In the genomic region with DNA sequence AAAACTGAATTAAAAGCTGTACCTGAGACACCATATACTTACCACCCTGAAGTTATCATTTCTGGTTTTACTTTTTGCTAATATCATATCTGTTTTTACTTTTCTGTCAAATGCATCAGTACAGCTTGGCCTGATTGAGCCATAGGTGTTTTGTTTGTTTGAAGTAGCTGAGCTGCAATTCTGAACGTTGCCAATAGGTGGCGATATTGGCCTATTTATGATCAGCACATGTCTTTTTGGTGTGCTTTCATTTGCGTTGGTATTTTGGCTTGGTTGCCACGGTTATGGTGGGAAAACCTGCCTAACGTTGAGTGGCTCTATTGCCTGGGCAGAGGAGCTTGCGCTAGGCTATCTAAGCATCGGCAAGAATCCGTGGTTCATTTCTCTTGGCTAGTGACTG, we compare ENCODE assay signal across 8 mouse cellular contexts. TPM values are rescaled to one million over a fixed set of nuclear protein-coding genes. Genes with fewer than 3 reads are reported as not detected.
A peak's percentile ranks its signal among the peaks of the same experiment; 100 is the strongest.
DNase-seq lines count a peak whose midpoint lies in the region; ATAC-seq and TF ChIP-seq lines count a peak whose summit lies in the region.

No protein-coding gene starts in this region.

- peak; percentile 81 to 82 for DNase-seq in B cell, adult 2 months
- DNase-seq in WW6 (ENCODE audit: low read depth, low spot score), result peak; percentile 63
- DNase-seq in gonadal fat pad, adult 2 months (ENCODE audit: low read depth), result peak; percentile 37
- peak; percentile 76 for DNase-seq in liver, adult 2 months (ENCODE audit: extremely low read depth, low read depth, low spot score)
- DNase-seq in telencephalon, adult 2 months (ENCODE audit: low read depth, low spot score), result peak; percentile 72

- no peak overlapping the region for H3K4me3 ChIP-seq in kidney, embryonic 16.5 days (ENCODE audit: low read length)
- no peak overlapping the region for H3K4me3 ChIP-seq in liver, adult 2 months (ENCODE audit: insufficient read depth, low read depth, low read length)
- H3K4me3 ChIP-seq in myocyte, result no peak overlapping the region

- peak; percentile 90 for ATAC-seq in common myeloid progenitor, adult 5-6 weeks (replicated peaks; ENCODE audit: low read depth, poor library complexity, severe bottlenecking)
- peak; percentile 15; the same call in 1 of the 2 replicates for ATAC-seq in kidney, embryonic 16.5 days (ENCODE audit: low FRiP score, low TSS enrichment)

- H3K27ac ChIP-seq in kidney, embryonic 16.5 days (ENCODE audit: low read length), result no peak overlapping the region
- H3K27ac ChIP-seq in liver, adult 2 months (replicated peaks; ENCODE audit: insufficient read depth, low read depth, low read length), result no peak overlapping the region

- no peaks in the 10 kb centered on the region for H3K79me2 ChIP-seq in liver, adult 2 months (ENCODE audit: control insufficient read depth, insufficient read depth, low read length)
- H3K79me2 ChIP-seq in myocyte (ENCODE audit: control insufficient read depth, insufficient read depth), result no peaks in the 10 kb centered on the region

- 9% methylated on average over 8 of the region's 8 CpGs for WGBS in kidney, embryonic 16.5 days
- WGBS in liver, adult 2 months, result 11% methylated on average over 8 of the region's 8 CpGs

- no peaks in the 10 kb centered on the region for H3K36me3 ChIP-seq in kidney, embryonic 16.5 days (ENCODE audit: insufficient read depth, low read length)
- H3K36me3 ChIP-seq in liver, adult 2 months (ENCODE audit: control insufficient read depth, insufficient read depth, low read length), result no peaks in the 10 kb centered on the region
- H3K36me3 ChIP-seq in myocyte (ENCODE audit: control insufficient read depth, insufficient read depth), result no peaks in the 10 kb centered on the region

- TF ChIP-seq POLR2A in liver, adult 2 months (IDR thresholded peaks at IDR 0.05; ENCODE audit: extremely low read depth, insufficient read depth, low read length), result no peak
- no peak for TF ChIP-seq POLR2A in myocyte (IDR thresholded peaks at IDR 0.05; ENCODE audit: insufficient read length, low read depth)

- H3K9ac ChIP-seq in kidney, embryonic 16.5 days (replicated peaks; ENCODE audit: low read length), result no peak overlapping the region
- H3K9ac ChIP-seq in liver, adult 2 months (ENCODE audit: low read depth, low read length), result no peak overlapping the region

- no peak overlapping the region for H3K4me2 ChIP-seq in kidney, embryonic 16.5 days (replicated peaks; ENCODE audit: low read depth, low read length)
- H3K4me2 ChIP-seq in myocyte (ENCODE audit: low read depth), result peak overlapping the region; percentile 22

- H3ac ChIP-seq in myocyte (ENCODE audit: control insufficient read depth, insufficient read length), result no peak overlapping the region

- peaks cover 7% of the 10 kb centered on the region; the same call in 1 of the 2 replicates for H3K9me3 ChIP-seq in kidney, embryonic 16.5 days (ENCODE audit: low read length)

- no peaks in the 10 kb centered on the region for H3K27me3 ChIP-seq in kidney, embryonic 16.5 days (ENCODE audit: insufficient read depth, low read length)
- no peaks in the 10 kb centered on the region for H3K27me3 ChIP-seq in liver, adult 2 months (ENCODE audit: control insufficient read depth, insufficient read depth, low read length)
- H3K27me3 ChIP-seq in myocyte (ENCODE audit: control insufficient read depth, insufficient read depth, insufficient read length), result no peaks in the 10 kb centered on the region

- no peaks in the 10 kb centered on the region for H3K4me1 ChIP-seq in kidney, embryonic 16.5 days (ENCODE audit: insufficient read depth, low read length)
- peaks cover 1% of the 10 kb centered on the region; the same call in 1 of the 2 replicates for H3K4me1 ChIP-seq in liver, adult 2 months (ENCODE audit: control insufficient read depth, insufficient read depth, low read length)

- TF ChIP-seq CTCF in liver, adult 2 months (IDR thresholded peaks at IDR 0.05; ENCODE audit: low read depth, low read length), result no peak; the same call in 1 of the 2 replicates

TF ChIP-seq in myocyte, 11 proteins besides CTCF, POLR2A, EP300 and RAD21:
- TF ChIP-seq CEBPB (IDR thresholded peaks at IDR 0.05; ENCODE audit: insufficient read depth, poor library complexity, severe bottlenecking) (no peak), MYOD1 (IDR thresholded peaks at IDR 0.05; ENCODE audit: control insufficient read depth in 1 of 3, insufficient read length in 2 of 3, low read depth in 2 of 3) (no peak), E2F4 (IDR thresholded peaks at IDR 0.05; ENCODE audit: insufficient read depth) (no peak), MYOG (IDR thresholded peaks at IDR 0.05; ENCODE audit: control insufficient read depth in 1 of 3, insufficient read depth in 1 of 3, insufficient read length in 2 of 3, low read depth in 2 of 3) (no peak), REST (IDR thresholded peaks at IDR 0.05; ENCODE audit: insufficient read depth, insufficient read length) (no peak), MAX (IDR thresholded peaks at IDR 0.05; ENCODE audit: low read depth) (no peak), USF1 (IDR thresholded peaks at IDR 0.05; ENCODE audit: low read depth) (no peak), TCF3 (IDR thresholded peaks at IDR 0.05; ENCODE audit: insufficient read length, low read depth) (no peak), TCF12 (IDR thresholded peaks at IDR 0.05; ENCODE audit: insufficient read depth, poor library complexity, severe bottlenecking) (no peak), POLR2AphosphoS2 (IDR thresholded peaks at IDR 0.05; ENCODE audit: insufficient read length, low read depth) (no peak), SRF (IDR thresholded peaks at IDR 0.05; ENCODE audit: control insufficient read depth, insufficient read length, low read depth) (no peak)

RNA-seq across cellular contexts. Expression of gene Eif1b, which starts 10.0 kb away (rescaled TPM):
- total RNA-seq in common myeloid progenitor, adult 5-6 weeks (2017), result 118 and 145 TPM in 2 replicates
- polyA plus RNA-seq in gonadal fat pad, adult 2 months (2012; rRNA removed), result 25.5 and 30.4 TPM in 2 replicates
- polyA plus RNA-seq in kidney, embryonic 16.5 days (2015; fragmentation: Nextera tagmentation; extraction: Ambion mirVana), result 146 and 156 TPM in 2 replicates
- 14.7 and 18.8 TPM in 2 replicates for total RNA-seq in liver, adult 2 months (2014; rRNA removed)
- 19.9 and 22.3 TPM in 2 replicates for polyA plus RNA-seq in liver, adult 2 months (2012; rRNA removed)
- polyA plus RNA-seq in myocyte (2012; fragmentation: generic; extraction: Trizol), result 55.0 TPM

RNA-seq across cellular contexts. Expression of gene Entpd3, which starts 37.6 kb away (rescaled TPM):
- not detected in 2 replicates for total RNA-seq in common myeloid progenitor, adult 5-6 weeks (2017)
- 0.16 and 0.37 TPM in 2 replicates for polyA plus RNA-seq in gonadal fat pad, adult 2 months (2012; rRNA removed)
- polyA plus RNA-seq in kidney, embryonic 16.5 days (2015; fragmentation: Nextera tagmentation; extraction: Ambion mirVana), result 1.8 TPM in 2 replicates
- total RNA-seq in liver, adult 2 months (2014; rRNA removed), result 0.07 TPM in 1 of 2 replicates, not detected in the other
- not detected in 2 replicates for polyA plus RNA-seq in liver, adult 2 months (2012; rRNA removed)
- 1.1 TPM for polyA plus RNA-seq in myocyte (2012; fragmentation: generic; extraction: Trizol)
